Mouse (Mus musculus): ENCODE results near the gene Acoxl.

DNA sequence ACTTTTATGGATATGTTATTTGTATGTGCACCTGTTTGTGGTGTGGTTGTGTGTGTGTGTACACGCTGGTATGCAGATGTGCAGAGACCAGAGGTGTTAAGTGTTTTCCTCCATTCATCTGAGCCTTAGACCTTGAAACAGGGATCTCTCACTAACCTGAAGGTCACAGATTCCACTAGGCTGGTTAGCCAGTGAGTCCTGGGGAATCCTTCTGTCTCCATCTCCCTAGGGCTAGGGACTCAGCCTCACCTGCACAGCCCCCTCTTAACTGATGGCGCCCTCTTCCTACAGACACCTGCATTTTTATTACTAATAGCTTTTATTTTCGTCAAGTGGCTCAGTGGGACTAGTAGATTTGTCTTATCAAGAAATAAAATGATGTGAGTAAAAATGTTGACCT, 301.5 kb downstream of the Acoxl start:
- TF ChIP-seq TAL1 (IDR thresholded peaks at IDR 0.05; ENCODE audit: low read length) (no peak), GATA1 (IDR thresholded peaks at IDR 0.05; ENCODE audit: low read length) (no peak)

Measured in erythroblast, embryonic 14.5 days (primary cell).